Mouse (Mus musculus) embryonic facial prominence, embryonic 15.5 days (tissue): ENCODE measurements around the gene Ppp2r5c. TPM values are rescaled to one million over a fixed set of nuclear protein-coding genes. Genes with fewer than 3 reads are reported as not detected.

Experiments
- ATAC-seq: fragments of 200-750 bp; cut with Nextera tagmentation; 2 replicates; pipeline ENCODE4 v1.8.0; 2017; ENCODE audit warnings: low read depth, moderate TSS enrichment; ENCODE audit not compliant: insufficient number of reproducible peaks, low FRiP score, low TSS enrichment
- H3K27ac ChIP-seq: fragments of 300-500 bp; sonication (generic); replicated peaks from 2 replicates; pipeline ENCODE4 v1.5.1; 2015; ENCODE audit warnings: mild to moderate bottlenecking, inconsistent platforms
- H3K27me3 ChIP-seq: fragments of 300-500 bp; sonication (generic); 2 replicates; pipeline ENCODE4 v1.6.1; 2015; ENCODE audit warnings: inconsistent platforms
- H3K36me3 ChIP-seq: fragments of 300-500 bp; sonication (generic); 2 replicates; pipeline ENCODE4 v1.6.1; 2015; ENCODE audit warnings: mild to moderate bottlenecking, inconsistent platforms
- H3K4me1 ChIP-seq: fragments of 300-500 bp; sonication (generic); 2 replicates; pipeline ENCODE4 v1.6.1; 2015; ENCODE audit warnings: inconsistent platforms
- H3K4me2 ChIP-seq: fragments of 300-500 bp; sonication (generic); replicated peaks from 2 replicates; pipeline ENCODE4 v1.6.1; 2015; ENCODE audit warnings: mild to moderate bottlenecking, inconsistent platforms
- H3K4me3 ChIP-seq: fragments of 300-500 bp; sonication (generic); replicated peaks from 2 replicates; pipeline ENCODE4 v1.5.1; 2015; ENCODE audit warnings: mild to moderate bottlenecking, inconsistent platforms
- H3K9ac ChIP-seq: fragments of 300-500 bp; sonication (generic); 2 replicates; pipeline ENCODE4 v1.6.1; 2015; ENCODE audit warnings: inconsistent platforms
- H3K9me3 ChIP-seq: fragments of 300-500 bp; sonication (generic); replicated peaks from 2 replicates; pipeline ENCODE4 v1.6.1; 2016; ENCODE audit warnings: inconsistent platforms
- WGBS: fragments of 180-500 bp; shearing (Covaris S2); methylation state at CpG from one replicate; pipeline ENCODE4 v1.1.7; 2015; 5-methylcytosine and 5-hydroxymethylcytosine counted together
- polyA plus RNA-seq: library from polyadenylated mRNA; unstranded; fragments of >200 nt; fragmentation: Nextera tagmentation; extraction: Ambion mirVana; gene quantifications from 2 replicates; pipeline ENCODE4 v1.2.1, GENCODE M21; 2015

Gene Ppp2r5c
- polyA plus RNA-seq, 1 experiment from 2014 or later, result 138 TPM

DNA sequence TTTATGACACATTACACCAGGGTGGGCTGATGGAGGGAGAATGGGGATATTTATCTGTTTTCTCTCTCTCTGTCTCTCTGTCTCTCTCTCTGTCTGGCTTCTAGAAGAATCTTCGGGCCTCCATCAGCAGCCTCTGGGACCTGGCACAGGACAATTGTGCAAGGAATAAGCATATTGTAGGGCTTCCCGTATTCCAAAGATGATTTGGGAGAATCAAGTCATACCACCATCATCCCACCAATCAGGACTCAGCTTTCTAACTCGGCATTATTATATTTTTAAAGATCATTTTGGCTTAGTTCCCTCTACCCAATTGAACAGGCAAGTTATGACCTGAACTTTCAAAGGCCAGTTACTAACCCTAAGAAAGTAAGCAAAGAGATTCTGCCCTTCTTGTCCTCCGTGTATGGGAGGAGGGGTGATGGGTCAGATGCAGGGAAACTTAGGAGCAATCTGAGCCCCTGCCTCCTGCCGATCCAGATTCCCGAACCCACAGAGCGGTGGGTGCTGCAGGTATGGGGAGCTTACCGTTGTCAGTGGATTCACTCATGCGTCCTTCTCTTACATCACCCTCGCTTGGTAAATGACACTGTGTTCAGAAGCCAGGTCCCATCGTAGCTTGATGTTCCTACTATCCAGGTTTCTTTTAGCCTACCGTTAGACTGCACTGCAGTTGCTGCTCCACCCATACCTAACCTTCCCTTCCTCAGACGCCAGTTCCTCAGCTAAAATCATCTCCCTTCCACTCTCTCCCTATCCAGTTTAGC lies 153.5 kb downstream of the Ppp2r5c start:
- 58% methylated on average over 13 of the region's 13 CpGs for WGBS
- Histone ChIP-seq H3K9me3 (no peaks in the 10 kb centered on the region), H3K4me2 (peak overlapping the region; percentile 54), H3K9ac (peak overlapping the region; percentile 100), H3K36me3 (no peaks in the 10 kb centered on the region), H3K4me3 (peak overlapping the region; percentile 100), H3K27me3 (no peaks in the 10 kb centered on the region), H3K27ac (no peak overlapping the region), H3K4me1 (peaks cover 22% of the 10 kb centered on the region)
- no peak for ATAC-seq

DNA sequence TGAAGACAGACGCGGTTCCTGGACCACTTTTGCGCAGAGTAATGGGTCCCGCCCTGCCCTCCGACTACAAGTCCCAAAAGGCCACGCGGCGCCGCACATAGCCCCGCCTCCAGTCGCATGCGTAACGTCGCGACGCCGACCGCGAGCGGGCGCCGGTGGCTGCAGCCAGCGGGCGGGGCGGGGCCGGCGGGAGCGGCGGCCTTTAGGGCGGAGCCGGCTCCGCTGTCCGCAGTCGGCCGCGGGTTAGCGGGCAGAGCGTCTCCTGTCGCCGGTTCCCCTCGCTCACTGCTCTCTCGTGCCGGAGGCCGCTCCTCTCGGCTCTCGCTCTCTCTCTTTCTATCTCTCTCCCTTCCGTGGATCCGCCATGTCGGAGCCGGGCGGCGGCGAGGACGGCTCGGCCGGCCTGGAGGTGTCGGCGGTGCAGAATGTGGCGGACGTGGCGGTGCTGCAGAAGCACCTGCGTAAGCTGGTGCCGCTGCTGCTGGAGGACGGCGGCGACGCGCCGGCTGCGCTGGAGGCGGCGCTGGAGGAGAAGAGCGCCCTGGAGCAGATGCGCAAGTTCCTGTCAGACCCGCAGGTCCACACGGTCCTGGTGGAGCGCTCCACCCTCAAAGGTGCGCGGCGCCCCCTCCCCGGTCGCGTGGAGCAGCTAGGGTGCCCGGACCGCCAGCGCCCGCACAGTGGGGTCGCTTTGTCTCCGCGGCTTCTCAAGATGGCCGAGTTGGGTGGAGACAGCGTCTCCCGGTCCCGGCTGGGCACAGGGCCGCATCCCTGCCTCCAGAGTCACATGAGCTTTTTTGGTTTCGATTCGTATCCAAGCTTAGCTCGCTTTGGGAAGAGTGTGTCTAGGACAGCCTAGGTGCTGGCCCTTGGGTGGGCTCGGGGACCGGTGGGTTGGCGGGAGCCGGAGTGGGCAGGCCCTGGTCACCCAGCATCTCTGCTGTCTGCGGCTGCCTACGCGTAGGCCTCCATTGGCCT lies 154.6 kb downstream of the Ppp2r5c start, which contains the start of gene Dync1h1:
Gene Dync1h1, plus strand, starts transcription at position 212 of the 978 bp plus-strand sequence.
- Histone ChIP-seq H3K4me2 (peak within 1 kb of the TSS; percentile 54), H3K9ac (peak within 1 kb of the TSS; percentile 100), H3K9me3 (no peaks in the 10 kb centered on the region), H3K27ac (peak within 1 kb of the TSS; percentile 96), H3K4me3 (peak within 1 kb of the TSS; percentile 100), H3K4me1 (peaks cover 22% of the 10 kb centered on the region), H3K36me3 (no peaks in the 10 kb centered on the region), H3K27me3 (no peaks in the 10 kb centered on the region)
- ATAC-seq, result peak; percentile 95
- WGBS, result under 1% methylated on average over 102 of the region's 105 CpGs

DNA sequence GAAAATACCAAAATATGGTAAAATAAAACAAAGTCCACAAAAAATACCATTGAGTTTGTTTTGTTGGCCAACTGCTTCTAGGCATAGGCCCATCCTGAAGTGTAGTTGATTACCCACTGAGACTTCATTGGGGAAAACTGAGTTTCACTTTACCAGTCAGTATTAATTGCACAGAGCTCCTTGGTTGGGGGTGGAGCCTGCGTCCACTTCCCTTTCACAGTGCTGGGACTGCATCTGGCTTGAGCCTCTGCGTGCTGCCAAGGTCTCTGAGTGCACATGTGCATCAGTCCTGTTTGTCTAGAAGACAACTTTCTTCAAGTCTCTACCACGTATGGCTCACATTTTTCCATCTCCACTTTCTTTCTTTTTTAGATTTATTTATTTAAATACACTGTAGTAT lies 159.2 kb downstream of the Ppp2r5c start:
- no peak overlapping the region for H3K4me2 ChIP-seq
- 83% methylated on average over 3 of the region's 3 CpGs for WGBS
- H3K4me1 ChIP-seq, result peaks cover 20% of the 10 kb centered on the region

DNA sequence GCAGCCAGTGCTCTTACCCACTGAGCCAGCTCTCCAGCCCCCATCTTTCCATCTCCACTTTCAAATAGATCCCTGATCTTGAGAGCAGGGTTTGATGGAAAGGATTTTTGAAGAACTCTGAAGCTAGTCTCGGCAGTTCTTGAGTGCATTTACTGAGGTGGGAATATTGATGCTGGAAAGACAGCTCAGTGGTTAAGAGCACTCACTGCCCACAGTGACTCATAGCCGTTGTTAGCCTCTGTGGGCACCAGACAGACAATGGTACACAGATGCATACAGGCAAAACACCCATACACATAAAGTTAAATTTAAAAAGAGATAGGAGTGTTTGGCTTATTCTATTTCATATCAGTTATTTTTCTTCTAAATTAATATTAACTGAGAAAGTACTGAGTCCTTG lies 159.8 kb downstream of the Ppp2r5c start:
- Histone ChIP-seq H3K27me3 (no peaks in the 10 kb centered on the region), H3K36me3 (0 out of 2 replicates have a peak, but pooled peaks cover 1% of the 10 kb centered on the region), H3K9ac (no peak overlapping the region), H3K27ac (no peak overlapping the region), H3K9me3 (no peaks in the 10 kb centered on the region), H3K4me2 (no peak overlapping the region), H3K4me3 (no peak overlapping the region), H3K4me1 (peaks cover 20% of the 10 kb centered on the region)
- 81% methylated on average over 2 of the region's 2 CpGs for WGBS
- ATAC-seq, result no peak

More for the DNA sequence above, 159.2 kb downstream of the Ppp2r5c start:
- H3K27me3 ChIP-seq, result no peaks in the 10 kb centered on the region
- H3K27ac ChIP-seq, result no peak overlapping the region
- ATAC-seq, result no peak
- H3K9ac ChIP-seq, result no peak overlapping the region
- no peaks in the 10 kb centered on the region for H3K9me3 ChIP-seq
- no peak overlapping the region for H3K4me3 ChIP-seq
- H3K36me3 ChIP-seq, result no peaks in the 10 kb centered on the region

DNA sequence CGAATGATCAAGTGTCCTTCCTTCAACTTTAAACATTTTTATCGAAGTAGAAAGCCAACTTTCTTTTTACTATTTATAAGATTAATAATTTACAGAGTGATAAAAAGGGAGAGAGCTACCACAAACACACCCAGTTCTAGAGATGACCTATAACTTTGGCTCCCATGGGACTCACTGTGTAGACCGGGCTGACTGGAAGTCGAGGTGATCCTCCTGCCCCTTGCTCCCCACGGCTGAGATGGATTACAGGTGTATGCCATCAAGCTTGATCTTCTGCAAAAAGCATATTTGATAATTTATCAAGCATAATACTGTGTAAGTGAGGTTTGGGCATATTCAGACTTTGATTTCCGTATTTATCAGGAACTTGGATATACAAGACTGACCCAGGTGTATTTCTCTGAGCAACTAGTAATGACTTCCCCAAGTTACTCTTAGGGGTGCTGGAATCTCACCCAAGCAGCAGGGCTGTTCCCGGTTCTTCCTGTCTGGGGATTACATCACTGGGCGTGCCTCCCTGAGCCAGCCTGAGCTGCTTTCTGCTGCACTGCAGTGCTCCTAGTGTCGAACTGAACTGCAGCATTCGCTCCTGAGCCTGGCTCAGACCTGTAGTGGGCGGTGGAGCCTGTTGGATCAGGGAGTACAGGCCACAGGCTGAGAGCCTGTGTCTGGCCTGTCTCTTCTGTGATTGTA lies 161.7 kb downstream of the Ppp2r5c start:
- Histone ChIP-seq H3K4me3 (no peak overlapping the region), H3K4me1 (peaks cover 10% of the 10 kb centered on the region; the same call in 1 of the 2 replicates), H3K36me3 (peaks cover 19% of the 10 kb centered on the region), H3K27me3 (no peaks in the 10 kb centered on the region), H3K9ac (no peak overlapping the region), H3K27ac (no peak overlapping the region; the same call in 1 of the 2 replicates), H3K4me2 (no peak overlapping the region), H3K9me3 (no peaks in the 10 kb centered on the region)
- no peak for ATAC-seq
- 60% methylated on average over 11 of the region's 11 CpGs for WGBS

DNA sequence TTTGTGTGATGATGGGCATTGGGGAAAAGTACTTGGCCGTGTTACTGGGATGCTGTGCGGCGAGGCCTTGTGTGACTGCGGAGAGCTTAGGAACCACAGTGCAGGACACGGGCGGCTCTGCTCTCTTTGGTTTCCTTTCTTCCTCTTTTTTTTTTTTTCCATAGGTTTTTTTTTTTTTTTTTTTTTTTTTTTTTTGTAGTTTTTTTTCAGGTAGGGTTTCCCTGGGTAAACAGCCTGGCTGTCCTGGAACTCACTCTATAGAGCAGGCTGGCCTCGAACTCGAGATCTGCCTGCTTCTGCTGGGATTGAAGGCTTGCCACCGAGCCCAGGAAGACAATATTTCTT lies 162.2 kb downstream of the Ppp2r5c start:
- no peak overlapping the region; the same call in 1 of the 2 replicates for H3K27ac ChIP-seq
- no peak overlapping the region for H3K4me2 ChIP-seq
- ATAC-seq, result no peak

DNA sequence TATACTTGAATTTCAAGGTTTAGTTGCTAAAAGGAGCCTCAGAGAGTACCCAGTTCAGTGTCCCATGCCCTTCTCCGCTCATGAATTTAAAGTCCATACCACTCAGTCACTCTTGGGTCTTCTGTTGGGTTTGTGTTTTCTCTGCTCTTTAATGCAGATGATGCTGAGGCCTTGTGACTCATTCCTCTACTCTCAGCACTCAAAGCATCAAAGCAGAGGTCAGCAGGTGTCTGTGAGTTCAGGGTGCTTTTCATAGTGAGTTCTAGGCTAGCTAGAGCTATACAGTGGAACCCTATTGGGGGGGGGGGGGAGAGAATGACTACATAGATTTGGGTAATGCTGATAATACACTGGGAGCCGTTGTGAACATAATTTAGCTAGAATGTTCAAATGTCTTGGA lies 163.8 kb downstream of the Ppp2r5c start:
- Histone ChIP-seq H3K4me3 (no peak overlapping the region), H3K9me3 (no peaks in the 10 kb centered on the region), H3K27me3 (no peaks in the 10 kb centered on the region), H3K4me1 (0 out of 2 replicates have a peak, but pooled peaks cover 6% of the 10 kb centered on the region), H3K27ac (no peak overlapping the region), H3K36me3 (peaks cover 38% of the 10 kb centered on the region), H3K4me2 (no peak overlapping the region), H3K9ac (no peak overlapping the region)
- ATAC-seq, result no peak
- 94% methylated on average over 2 of the region's 2 CpGs for WGBS

More for the DNA sequence above, 162.2 kb downstream of the Ppp2r5c start:
- no peaks in the 10 kb centered on the region for H3K9me3 ChIP-seq
- H3K9ac ChIP-seq, result no peak overlapping the region
- H3K4me3 ChIP-seq, result no peak overlapping the region
- peaks cover 23% of the 10 kb centered on the region for H3K36me3 ChIP-seq
- 0 out of 2 replicates have a peak, but pooled peaks cover 6% of the 10 kb centered on the region for H3K4me1 ChIP-seq
- no peaks in the 10 kb centered on the region for H3K27me3 ChIP-seq
- WGBS, result 70% methylated on average over 9 of the region's 9 CpGs

DNA sequence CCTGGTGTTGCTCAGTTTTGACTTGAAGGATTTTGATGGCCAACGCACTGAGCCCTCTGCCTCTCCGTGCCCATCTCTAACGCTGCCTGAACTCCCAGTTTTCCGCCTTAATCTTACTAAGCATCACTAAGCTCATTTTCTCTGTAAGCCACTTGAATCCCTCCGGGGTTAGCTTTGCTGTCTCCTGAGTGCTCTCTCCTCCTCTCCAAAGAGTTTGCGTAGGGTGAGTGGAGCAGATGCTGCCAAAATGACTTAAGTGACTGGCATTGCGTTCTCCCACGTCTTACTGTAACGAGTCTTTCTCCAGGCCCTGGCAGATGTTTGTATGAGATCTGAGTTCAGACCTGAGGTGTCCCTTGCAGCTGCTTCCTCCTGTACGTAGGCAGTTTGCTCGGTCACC lies 183.1 kb downstream of the Ppp2r5c start:
- 94% methylated on average over 11 of the region's 11 CpGs for WGBS
- Histone ChIP-seq H3K4me2 (no peak overlapping the region), H3K9me3 (no peaks in the 10 kb centered on the region), H3K4me3 (no peak overlapping the region), H3K27ac (no peak overlapping the region), H3K36me3 (peaks cover 99% of the 10 kb centered on the region), H3K9ac (no peak overlapping the region), H3K4me1 (no peaks in the 10 kb centered on the region), H3K27me3 (no peaks in the 10 kb centered on the region)
- ATAC-seq, result no peak

Other genes with a start within 250 kb of the Ppp2r5c start
- gene Dio3, start 168.1 kb upstream of the Ppp2r5c start, polyA plus RNA-seq, result 10.5 and 11.7 TPM in 2 replicates
- 45.7 and 54.2 TPM in 2 replicates for gene Dync1h1, start 154.3 kb downstream of the Ppp2r5c start, polyA plus RNA-seq
- gene 1700001K19Rik, start 235.5 kb downstream of the Ppp2r5c start, polyA plus RNA-seq, result 0.24 and 0.35 TPM in 2 replicates